Mouse (Mus musculus) megakaryocyte progenitor cell, adult 5-6 weeks (primary cell): ENCODE measurements at regions not wholly inside any gene's neighbourhood (a gene's known extent, or its start where the extent isn't known, plus 50 kb on each side); places are given as distances from the start of the nearest gene placed in this dataset.
"Not testable (repeated sequence)": the region's sequence is repeated elsewhere in the genome, so short reads cannot be mapped to it uniquely, and the experiment has no call there.

ENCODE experiments used
- ATAC-seq: replicated peaks from 2 replicates; pipeline ENCODE4 v1.8.0; 2016; ENCODE audit warnings: mild to moderate bottlenecking, moderate TSS enrichment, inconsistent platforms; ENCODE audit not compliant: poor library complexity

DNA sequence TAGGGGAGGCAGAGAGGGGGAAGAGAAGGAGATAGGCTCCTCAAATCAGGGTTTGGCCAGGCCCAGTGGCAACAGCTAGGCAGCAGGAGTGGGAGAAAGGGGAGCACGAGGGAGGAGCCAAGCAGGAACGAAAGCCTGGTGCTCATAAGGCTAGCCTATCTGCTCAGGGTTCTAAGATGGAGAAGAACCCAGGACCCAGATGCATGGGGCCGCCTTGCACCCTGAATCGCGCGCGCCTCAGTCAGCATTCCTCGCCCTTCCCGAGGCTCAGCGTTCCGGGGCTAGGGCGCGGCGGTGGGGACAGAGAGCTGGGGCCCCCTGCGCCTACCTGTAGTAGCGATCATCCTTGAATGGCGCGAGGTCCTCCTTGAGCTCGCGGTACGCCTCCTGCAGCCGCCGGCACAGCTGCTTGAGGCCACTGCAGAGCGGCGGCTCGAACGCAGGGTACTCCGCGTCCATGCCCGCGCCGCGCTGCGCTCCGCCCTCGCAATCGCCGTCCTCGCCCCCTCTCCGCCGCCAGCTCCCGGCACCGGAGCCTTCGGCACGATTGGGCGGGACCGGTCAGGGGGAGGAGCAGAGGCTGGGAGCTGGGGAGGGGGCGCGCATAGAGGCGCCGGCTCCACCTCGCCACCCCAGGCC is 60.1 kb downstream of the Dynlt1b start:
- ATAC-seq = not testable (repeated sequence)

DNA sequence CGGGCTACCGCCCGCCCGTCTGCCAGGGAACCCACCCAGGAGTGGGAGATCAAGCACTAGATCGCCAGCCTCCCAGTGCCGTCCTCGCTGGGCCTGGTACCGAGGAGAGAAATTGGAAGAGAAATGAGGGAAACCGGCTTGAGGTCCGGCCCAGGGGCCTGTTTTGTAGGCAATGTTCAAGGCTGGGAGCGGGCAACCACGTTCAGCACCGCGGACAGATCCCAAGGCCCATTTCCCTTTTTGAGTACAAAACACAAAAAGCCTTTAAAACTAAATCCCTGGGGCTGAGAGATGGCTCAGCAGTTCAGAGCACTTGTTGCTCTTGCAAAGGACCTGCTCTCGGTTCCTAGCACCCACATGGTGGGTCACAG is 60.6 kb downstream of the Dynlt1b start:
- peak; percentile 77 for ATAC-seq

- peak; percentile 48; the same call in 1 of the 2 replicates for ATAC-seq
These were observed 62.6 kb downstream of the Dynlt1b start for GRCm38 (mm10) chr17:6492501-6492900.

GRCm38 (mm10) chr17:6492950-6493349 is 63.0 kb downstream of the Dynlt1b start:
- not testable (repeated sequence) for ATAC-seq

GRCm38 (mm10) chr17:6496491-6496890 is 66.6 kb downstream of the Dynlt1b start:
- ATAC-seq = not testable (repeated sequence)

DNA sequence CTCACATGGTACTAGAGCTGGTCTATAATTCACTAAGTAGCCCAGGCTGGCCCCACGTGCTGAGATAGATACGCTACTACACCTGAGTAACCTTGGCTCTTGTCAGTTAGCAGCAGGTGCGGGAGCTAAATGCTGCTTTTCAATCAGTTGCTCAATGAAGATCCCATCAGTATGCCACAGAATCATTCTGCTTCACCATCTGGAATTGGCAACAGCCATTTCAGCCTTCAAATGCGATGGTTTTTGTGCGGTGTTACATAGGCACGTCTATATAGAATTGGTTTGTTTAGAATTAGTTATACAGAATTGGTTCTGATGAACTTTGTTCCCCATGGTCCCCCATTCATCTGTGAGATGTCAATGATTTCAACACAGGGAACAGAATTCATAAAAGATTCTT is 72.8 kb downstream of the Dynlt1b start:
- not testable (repeated sequence) for ATAC-seq

DNA sequence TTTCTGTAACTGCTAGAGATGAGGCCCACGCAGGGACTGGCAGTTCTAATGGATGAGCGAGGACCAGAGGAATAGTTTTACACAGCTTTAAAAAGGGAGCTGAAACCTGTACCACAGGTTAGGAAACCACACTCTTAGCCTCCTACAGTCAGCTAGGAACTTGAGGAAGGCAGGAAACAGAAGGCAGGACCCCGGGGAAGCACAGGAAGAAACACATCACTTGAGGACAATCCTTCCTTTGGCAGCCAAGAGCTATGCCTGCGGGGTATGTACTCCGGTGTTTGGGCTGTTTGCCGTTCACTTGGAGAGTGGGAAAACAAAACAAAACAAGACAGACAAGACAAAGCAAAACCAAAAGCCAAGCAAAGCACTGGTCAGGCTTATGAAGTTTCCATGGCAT is 76.0 kb downstream of the Dynlt1b start:
- not testable (repeated sequence) for ATAC-seq

- not testable (repeated sequence) for ATAC-seq
These were observed 85.2 kb downstream of the Dynlt1b start for GRCm38 (mm10) chr17:6515128-6515527.

DNA sequence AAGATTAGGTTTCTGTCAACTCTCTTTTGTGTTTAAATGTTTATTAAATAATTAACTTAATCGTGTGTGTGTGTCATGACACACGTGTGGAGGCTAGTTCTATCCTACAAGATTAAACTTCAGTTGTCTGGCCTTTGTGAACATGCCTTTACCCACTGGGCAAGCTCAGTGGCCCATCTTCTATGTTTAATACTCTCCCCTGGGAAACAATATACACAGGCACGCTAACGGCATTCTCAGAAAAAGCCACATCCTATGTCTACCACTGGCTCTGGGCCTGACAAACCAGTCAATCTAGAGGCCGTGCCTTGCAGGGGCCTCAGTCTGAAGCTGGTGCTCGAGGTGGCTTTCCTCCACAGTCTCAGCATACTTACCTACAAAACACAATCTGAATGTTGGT is 82.4 kb upstream of the Dynlt1c start:
- ATAC-seq = not testable (repeated sequence)

DNA sequence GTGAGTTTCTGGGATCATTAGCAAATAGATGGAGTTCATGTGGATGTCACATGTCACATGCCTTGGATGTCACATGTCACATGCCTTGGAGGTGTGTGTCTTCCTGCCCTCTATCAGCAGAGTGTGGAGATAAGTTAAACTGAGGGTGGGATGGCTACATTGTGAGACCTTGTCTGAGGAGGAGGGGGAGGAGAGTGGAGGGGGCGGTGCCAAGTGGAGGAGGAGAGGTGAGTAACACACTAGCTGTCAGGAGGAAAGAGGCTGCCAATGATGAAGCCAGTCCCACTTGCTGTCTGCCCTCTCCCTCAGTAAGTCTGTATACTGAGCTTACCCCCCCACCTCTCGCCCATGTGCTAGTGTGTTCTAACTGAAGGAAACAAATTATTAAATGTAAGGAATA is 81.5 kb upstream of the Dynlt1c start:
- ATAC-seq = not testable (repeated sequence)

DNA sequence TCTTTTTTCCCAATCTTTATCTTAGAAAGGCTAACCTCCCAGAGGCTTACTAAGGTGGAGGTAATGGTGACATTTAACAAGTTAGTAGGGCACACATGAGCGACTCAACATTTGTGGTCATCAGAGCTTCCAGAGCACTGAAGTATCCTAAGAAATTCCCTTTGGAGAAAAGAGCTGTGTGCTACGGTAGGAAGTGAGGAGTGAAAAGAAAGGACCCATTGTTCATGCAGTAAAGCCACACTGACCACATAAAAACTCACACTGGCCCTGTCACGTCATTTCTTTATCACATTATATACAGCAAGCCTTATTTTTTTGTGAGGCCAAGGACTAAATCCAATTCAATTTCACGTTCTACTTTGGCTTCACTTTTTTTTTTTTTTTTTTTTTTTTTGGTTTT is 80.7 kb upstream of the Dynlt1c start:
- ATAC-seq = not testable (repeated sequence)

DNA sequence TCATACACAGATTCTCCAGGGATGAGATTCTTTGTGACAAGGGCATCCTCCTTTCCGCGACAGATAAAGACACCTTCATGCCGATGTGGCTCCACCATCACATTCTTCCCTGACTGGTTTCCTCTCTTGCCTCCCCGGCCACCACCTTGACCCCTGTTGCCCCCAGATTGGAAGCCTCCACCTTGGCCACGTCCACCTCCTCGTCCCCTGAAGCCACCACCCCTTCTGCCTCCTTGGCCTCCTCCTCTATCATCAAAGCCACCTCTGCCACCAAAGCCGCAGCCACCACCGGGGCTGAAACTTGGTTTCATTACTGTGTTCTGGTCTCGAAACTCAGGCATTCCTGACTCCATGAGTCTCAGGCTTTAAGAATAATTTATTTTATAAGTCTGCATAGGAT is 79.3 kb upstream of the Dynlt1c start:
- ATAC-seq = not testable (repeated sequence)

- not testable (repeated sequence) for ATAC-seq
These were observed 62.7 kb upstream of the Dynlt1c start for GRCm38 (mm10) chr17:6538723-6539122.

- ATAC-seq = not testable (repeated sequence)
These were observed 54.3 kb upstream of the Dynlt1c start for GRCm38 (mm10) chr17:6547064-6547760.

- not testable (repeated sequence) for ATAC-seq
These were observed 53.5 kb upstream of the Dynlt1c start for GRCm38 (mm10) chr17:6547937-6548336.
